Mouse (Mus musculus): ENCODE measurements at regions not wholly inside any gene's neighbourhood (a gene's known extent, or its start where the extent isn't known, plus 50 kb on each side); places are given as distances from the start of the nearest gene placed in this dataset.
"Not testable (repeated sequence)": the region's sequence is repeated elsewhere in the genome, so short reads cannot be mapped to it uniquely, and the experiment has no call there.

GRCm38 (mm10) chr17:47271979-47272677 is 96.6 kb upstream of the Mrps10 start:
- peak in 1 of 2 experiments; percentile 53 for DNase-seq (ENCODE audit: extremely low spot score in 1 of 2, low spot score in 1 of 2)

DNA sequence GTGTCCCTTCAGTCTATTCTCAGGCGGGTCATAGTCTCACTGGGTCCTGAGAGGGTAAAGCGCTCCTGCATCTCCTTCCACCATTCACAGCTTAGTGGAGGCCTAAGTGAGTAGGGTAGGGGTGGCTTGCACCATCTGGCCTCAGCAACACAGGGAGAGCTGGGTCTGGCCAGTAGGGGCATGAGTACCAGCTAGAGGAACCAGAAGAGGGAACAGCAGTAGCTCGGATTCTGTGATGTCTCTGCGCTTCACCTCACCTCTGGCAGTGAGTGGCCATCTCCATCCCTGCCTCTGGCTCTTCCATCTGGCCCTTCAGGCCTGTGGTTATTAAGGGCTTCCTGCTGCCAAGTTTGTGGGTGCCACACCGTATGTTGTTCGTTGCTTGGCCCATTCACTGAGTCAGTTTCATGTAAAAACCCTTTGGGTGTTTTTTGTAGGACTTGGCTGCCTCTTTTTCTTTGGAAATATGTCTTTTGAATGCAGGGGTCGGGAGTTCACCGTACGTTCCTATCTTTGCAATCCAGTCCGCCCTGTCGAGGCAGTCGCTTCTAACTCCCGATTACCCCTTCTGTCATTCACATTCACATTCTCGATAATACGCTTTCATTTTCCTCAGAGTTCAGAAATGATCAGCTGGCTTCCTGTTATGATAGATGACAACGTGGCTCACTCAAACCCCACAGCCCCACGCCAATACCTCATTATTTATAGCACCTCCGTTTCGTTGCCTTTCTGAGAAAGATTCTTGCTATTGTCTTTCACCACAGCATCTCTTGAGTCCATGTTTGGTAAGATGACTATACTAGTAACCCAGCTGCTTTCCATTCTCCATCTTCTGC is 99.4 kb upstream of the Mrps10 start:
- DNase-seq (ENCODE audit: extremely low spot score in 1 of 2, low spot score in 1 of 2), result no peak

GRCm38 (mm10) chr17:47267843-47268242 is 100.8 kb upstream of the Mrps10 start:
- DNase-seq (ENCODE audit: extremely low spot score in 1 of 2, low spot score in 1 of 2), result no peak

- DNase-seq (ENCODE audit: extremely low spot score in 1 of 2, low spot score in 1 of 2), result no peak
Measured at GRCm38 (mm10) chr17:47267076-47267475, 101.6 kb upstream of the Mrps10 start.

DNA sequence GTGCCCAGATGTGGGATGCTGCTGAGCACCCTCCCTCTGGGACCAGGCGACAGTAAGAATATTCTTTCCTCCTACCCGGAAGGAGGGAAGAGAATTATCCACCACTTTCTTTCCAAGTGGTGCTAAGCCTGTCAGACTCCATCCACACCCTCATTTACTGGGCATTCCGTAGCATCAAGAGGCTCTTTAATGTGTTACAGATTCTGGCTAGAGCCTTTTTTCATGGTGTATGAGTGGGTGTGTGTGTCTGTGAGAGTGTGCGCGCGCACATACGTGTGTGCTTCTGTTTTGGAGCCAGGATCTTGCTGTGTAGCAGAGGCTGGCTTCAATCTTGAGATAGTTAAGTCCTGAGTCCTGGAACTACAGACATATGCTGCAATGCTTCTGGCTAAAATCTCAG is 102.4 kb upstream of the Mrps10 start:
- DNase-seq (ENCODE audit: extremely low spot score in 1 of 2, low spot score in 1 of 2), result no peak

DNA sequence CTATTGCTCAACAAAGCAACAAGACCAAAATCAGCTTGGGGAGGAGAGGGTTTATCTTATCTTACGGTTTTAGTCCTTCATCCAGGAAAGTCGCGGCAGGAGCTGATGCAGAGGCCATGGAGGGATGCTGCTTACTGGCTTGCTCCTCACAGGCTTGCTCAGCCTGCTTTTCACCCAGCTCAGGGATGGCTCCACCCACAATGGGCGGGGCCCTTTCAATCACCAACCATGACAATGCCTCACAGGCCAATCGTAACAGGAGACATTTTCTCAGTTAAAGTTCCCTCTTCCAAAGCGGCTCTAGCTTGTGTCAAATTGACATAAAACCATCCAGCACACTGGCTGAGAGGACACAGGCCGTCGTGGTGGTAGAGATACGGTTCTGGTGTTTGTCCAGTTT is 105.7 kb upstream of the Mrps10 start:
- DNase-seq (ENCODE audit: extremely low spot score in 1 of 2, low spot score in 1 of 2), result no peak

GRCm38 (mm10) chr17:47262141-47262540 is 106.5 kb upstream of the Mrps10 start:
- DNase-seq (ENCODE audit: extremely low spot score in 1 of 2, low spot score in 1 of 2), result no peak

DNA sequence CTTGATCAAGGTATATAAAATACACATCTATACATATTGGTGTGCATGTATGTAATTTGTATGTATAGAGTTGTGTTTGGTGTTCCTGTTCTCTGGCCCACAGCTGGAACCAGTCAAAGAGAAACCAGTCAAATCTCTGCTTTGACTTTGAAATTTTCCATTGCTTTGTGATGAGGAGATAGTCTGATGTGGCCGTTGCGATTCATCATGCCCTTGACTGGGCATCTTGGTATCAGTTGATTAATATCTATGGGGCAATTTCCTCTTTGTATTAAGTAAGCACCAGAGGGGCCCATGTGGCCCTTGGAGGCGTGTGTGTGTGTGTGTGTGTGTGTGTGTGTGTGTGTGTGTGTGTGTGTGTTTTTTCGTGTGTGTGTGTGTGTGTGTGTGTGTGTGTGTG is 107.7 kb upstream of the Mrps10 start:
- DNase-seq (ENCODE audit: extremely low spot score in 1 of 2, low spot score in 1 of 2), result no peak

GRCm38 (mm10) chr17:47258296-47258695 is 110.4 kb upstream of the Mrps10 start:
- DNase-seq (ENCODE audit: extremely low spot score in 1 of 2, low spot score in 1 of 2), result no peak

DNA sequence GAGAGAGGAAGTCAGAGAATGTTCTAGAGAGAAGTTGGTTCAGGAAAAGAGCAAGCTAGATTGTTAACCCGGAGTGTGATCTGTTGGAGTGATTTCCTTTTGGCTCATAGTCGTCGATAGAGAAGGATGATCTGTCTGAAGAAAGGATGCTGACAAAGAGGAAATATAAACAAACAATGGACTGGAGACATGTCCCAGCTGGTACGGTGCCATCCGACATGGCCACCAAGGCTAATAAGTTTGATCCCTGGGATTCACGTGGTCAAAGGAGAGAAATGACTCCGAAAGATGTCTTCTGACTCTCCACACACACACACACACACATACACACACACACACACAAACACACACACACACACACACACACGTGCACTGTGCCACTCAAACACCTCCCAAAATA is 113.5 kb upstream of the Mrps10 start:
- DNase-seq (ENCODE audit: extremely low spot score in 1 of 2, low spot score in 1 of 2), result no peak

- no peak for DNase-seq (ENCODE audit: extremely low spot score in 1 of 2, low spot score in 1 of 2)
Measured at GRCm38 (mm10) chr17:47254026-47254425, 114.7 kb upstream of the Mrps10 start.

GRCm38 (mm10) chr17:47250001-47250400 is 118.7 kb upstream of the Mrps10 start:
- no peak for DNase-seq (ENCODE audit: extremely low spot score in 1 of 2, low spot score in 1 of 2)

DNA sequence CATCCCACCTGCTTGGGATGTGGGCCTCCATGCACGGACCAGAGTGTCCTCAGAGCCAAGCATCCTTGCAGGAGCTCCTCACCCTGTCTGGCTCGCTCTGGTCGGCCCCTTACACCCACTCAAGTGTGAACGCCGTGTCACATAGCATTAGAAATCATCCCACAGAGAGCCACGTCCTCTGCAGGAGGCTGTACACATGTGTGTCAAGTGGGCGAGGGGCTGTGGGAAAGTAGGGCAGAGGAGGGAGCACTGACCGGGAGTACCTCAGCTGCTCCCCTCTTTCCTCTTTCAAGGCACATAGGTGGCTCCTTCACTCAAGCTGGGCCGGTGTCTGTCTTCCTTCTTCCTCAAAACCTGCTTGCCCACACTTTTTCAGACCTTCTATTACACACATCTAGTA is 119.5 kb upstream of the Mrps10 start:
- no peak for DNase-seq (ENCODE audit: extremely low spot score in 1 of 2, low spot score in 1 of 2)

- no peak for DNase-seq (ENCODE audit: extremely low spot score in 1 of 2, low spot score in 1 of 2)
Measured at GRCm38 (mm10) chr17:47248053-47248452, 120.6 kb upstream of the Mrps10 start.

DNA sequence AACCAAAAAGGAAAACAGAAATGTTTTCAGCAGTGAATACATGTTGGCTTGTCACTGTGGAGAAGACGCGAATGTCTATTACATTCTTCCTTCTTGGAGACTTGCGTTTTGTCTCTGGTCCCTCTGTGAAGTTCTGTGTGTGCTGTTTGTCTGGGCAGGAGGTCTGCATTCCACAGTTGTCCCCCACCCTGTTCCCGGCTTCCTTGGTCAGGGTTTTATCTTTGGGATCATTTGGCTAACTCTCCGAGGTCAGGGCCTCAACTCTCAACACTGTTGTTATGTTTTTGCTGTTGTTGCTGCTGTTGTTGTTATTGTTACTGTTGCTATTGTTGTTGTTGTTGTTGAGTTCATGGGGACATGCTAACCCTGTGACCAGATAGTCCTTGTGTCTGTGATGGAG is 121.2 kb upstream of the Mrps10 start:
- DNase-seq (ENCODE audit: extremely low spot score in 1 of 2, low spot score in 1 of 2), result no peak

DNA sequence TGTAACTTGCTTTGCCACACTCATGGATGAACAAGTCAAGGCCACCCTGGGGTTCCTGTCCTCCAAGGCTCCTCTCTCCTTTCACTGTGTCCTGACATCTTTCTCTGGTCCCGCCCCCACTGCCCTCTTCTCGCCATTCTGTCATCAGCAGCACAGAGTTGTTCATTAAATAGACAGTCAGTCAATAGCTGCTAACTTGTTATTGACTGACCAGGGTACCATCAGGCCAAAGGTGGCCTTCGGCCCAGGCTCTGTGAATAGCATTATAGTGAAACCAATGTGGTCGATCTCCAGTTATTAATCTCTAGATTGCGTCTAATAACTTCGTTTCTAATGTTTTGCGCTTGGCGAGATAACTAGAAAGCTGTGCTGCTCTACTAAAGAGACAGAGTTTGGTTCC is 122.1 kb upstream of the Mrps10 start:
- DNase-seq (ENCODE audit: extremely low spot score in 1 of 2, low spot score in 1 of 2), result no peak

- DNase-seq (ENCODE audit: extremely low spot score in 1 of 2, low spot score in 1 of 2), result no peak
Measured at GRCm38 (mm10) chr17:47245635-47246034, 123.1 kb upstream of the Mrps10 start.

GRCm38 (mm10) chr17:47239086-47239485 is 129.6 kb upstream of the Mrps10 start:
- no peak for DNase-seq (ENCODE audit: extremely low spot score in 1 of 2, low spot score in 1 of 2)

GRCm38 (mm10) chr17:47237881-47238280 is 130.8 kb upstream of the Mrps10 start:
- not testable (repeated sequence) for DNase-seq (ENCODE audit: extremely low spot score in 1 of 2, low spot score in 1 of 2)

GRCm38 (mm10) chr17:47234343-47234742 is 134.3 kb upstream of the Mrps10 start:
- DNase-seq (ENCODE audit: extremely low spot score in 1 of 2, low spot score in 1 of 2), result no peak

GRCm38 (mm10) chr17:47233003-47233678 is 135.5 kb upstream of the Mrps10 start:
- DNase-seq (ENCODE audit: extremely low spot score in 1 of 2, low spot score in 1 of 2), result no peak
